Mouse (Mus musculus) T-cell, adult 2 months (primary cell): ENCODE data around the gene Gm47959.
"Not testable (repeated sequence)": the region's sequence is repeated elsewhere in the genome, so short reads cannot be mapped to it uniquely, and the experiment has no call there.

Source experiments
- DNase-seq: peaks from one replicate; pipeline ENCODE4 v3.0.0; 2022; ENCODE audit warnings: low spot score

Gene Gm47959

DNA sequence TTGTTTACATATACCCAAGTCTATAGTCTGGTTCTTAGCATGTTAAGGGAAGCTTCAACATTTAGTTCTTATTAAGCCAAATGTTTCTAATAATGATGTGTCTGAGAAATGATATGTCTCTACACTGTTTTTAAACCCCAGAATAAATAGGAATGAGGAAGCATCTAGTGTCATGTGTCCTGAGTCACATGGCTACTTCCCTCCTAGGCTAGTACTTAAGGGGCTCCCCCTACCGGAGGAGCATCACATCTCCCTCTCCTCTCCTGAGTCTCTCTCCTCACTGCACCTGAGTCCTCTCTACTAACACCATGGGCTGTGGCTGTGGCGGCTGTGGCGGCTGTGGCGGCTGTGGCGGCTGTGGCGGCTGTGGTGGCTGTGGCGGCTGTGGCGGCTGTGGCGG, at the start of gene Gm47959:
Gene Gm47959, plus strand, starts transcription at position 243 of the 400 bp plus-strand sequence.
- not testable (repeated sequence) for DNase-seq

DNA sequence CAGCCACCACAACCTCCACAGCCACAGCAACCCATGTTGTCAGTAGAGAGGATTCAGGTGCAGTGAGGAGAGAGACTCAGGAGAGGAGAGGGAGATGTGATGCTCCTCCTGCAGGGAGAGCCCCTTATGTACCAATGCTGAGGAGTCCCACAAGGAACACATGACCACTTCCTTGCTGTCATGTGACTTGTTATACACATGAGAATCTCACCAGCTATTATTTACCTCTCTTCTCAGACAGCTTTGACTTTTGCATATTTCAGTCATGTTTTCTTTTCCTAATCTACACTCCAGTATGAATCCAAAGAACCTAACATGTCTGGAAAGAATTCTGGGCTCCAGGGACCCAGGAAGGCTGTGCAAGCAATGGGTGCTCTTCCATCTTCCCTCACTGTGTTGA, 44.4 kb upstream of the Gm47959 start, which contains the start of gene Gm7544:
Gene Gm7544, minus strand, starts transcription at position 101 of the 400 bp plus-strand sequence.
- not testable (repeated sequence) for DNase-seq

DNA sequence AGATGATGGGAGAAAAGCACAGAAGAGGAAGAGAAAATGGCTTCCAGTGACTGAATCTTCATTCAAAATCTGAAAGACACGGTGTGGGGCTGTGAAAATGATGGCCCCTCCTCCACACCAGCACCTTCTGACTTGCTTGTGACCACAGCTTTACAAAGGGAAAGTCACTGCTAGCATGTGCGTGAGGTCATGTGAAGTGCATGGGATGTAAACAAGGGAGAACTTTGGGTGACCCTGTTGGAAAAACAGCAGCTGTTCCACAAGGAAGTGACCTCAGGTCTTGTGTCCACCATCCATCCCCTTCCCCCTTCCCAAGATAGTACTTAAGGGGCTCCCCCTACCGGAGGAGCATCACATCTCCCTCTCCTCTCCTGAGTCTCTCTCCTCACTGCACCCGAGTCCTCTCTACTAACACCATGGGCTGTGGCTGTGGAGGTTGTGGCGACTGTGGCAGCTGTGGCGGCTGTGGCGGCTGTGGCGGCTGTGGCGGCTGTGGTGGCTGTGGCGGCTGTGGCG, 40.4 kb upstream of the Gm47959 start, which contains the start of gene Gm47955:
Gene Gm47955, plus strand, starts transcription at position 417 of the 516 bp plus-strand sequence.
- DNase-seq, result no peak

DNA sequence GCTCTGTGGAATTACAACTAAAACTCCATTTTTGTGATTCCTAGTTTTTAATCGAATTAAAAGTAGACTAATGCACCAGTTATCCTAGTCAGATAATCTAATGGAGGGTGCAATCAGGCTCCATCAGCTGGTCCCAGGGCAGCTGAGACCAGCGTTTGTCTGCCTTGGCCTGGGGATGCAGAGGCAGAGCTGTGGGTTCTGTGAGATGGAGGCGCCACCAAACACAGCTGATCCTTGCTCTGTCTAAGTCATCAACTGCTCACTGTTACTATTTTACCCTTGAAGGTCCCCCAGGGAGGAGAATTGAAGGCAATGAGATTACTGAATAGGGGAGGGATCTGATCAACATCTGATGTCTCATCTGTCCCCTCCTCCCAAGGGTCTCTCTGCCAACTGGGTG, 33.9 kb upstream of the Gm47959 start:
- DNase-seq, result no peak

DNA sequence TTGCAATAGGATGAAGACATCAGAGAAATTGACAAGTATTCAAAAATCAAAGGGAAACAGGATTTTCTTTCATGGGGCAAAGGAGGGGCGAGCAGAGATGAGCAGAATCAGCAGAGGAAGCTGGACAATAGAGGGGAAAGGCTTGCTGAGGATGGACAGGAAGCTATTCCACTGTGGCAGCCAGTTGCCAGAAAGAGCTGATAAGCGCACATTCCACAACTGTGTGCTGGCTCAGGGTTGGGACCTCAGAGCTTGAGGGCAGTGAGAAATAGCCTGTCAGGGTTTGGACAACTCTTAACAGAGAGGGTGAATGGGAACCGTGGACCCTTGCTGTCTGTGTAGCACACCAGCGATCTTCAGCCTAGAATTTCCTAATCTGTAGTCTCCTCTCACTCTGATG, 28.3 kb upstream of the Gm47959 start:
- DNase-seq, result no peak

DNA sequence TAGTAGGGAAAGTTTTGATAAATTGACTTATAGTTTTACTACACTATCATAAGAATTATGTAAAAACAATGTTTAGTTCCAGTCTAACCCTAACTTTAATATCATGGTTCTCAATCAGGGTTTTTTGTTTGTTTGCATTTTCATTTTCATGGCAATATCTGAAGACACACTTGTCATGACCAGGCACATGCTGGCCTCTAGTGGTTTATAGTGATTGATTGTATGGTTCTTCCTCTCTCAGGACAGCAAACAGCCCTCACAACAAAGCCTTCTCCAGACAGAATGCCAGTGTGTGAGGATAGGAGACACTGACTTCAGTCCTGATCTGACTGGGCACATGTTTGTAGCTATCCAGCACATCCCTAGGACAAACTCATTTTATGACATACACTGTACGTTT, 27.1 kb upstream of the Gm47959 start:
- no peak for DNase-seq

DNA sequence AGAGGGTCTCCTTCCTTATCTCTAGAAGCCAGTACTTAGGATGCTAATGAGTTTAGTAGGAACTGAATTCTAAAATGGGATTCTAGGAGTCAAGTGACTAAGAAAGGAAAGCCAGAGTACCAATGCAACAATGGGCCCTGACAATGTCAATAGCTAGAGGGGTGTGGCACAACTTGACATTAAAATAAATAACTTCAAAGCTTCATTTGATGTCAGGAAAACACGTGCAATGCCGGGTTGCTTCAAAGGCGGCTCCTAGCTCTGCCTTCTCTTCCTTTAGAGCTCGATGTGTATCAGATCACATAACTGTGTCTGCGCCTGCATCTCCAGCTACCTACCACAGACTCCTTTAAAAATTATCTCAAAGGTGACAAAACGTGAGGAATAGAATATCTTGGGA, 26.4 kb upstream of the Gm47959 start:
- DNase-seq, result peak; percentile 72

DNA sequence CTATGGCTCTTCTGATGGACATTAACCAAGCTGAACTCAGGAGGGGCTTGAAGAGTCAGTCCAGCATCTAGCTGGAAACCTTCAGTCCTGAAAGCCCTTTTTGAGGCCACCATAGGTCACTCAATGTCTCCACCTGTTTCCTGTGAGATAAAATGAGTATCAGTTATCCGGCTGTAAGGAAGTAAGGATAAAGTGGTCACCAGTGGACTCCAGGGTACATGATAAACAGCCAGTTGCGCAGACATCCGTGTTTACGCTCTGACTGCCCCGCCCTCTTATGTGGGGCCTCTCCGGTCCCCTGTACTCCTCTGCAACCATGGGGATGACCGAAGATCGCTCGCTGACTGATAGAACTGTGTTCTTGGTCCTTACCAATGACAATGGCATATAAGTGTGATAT, 26.0 kb upstream of the Gm47959 start:
- DNase-seq, result no peak

DNA sequence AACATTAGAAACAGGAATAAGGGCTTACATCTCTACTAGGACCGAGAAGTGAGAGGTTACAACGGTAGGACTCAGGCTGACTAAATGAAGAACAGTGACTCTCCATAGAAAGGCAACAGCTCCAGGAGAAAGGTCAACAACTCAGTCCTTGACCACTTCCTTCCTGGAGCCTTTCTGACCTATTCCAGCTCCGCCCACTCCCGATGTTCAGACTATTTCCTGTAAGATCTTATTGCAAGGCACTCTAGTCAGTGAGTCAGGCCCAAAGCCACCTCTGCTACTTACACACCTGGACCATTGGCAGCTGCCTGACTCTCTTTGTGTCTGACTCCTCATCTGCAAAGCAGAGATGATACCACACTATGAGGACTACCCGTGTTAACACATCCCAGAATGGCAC, 24.6 kb upstream of the Gm47959 start:
- peak; percentile 39 for DNase-seq

DNA sequence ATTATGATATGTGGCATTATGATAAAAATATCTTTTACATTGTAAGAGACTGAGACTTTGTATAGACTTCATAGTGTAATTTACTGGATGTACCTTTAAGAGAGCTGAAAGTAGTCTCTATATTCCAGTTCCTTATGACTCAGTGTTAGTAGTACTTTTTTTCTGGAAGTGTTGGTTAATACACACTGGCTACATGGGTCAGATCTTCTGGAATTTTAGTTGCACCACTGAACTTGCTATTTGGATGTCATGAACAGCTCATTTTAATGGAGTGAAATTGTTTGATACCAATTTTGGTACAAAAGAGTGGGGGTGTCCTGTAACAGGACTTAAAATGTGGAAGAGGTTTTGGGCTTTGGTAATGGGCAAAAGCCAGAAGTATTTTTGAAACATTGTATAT, 22.5 kb upstream of the Gm47959 start:
- DNase-seq, result no peak

DNA sequence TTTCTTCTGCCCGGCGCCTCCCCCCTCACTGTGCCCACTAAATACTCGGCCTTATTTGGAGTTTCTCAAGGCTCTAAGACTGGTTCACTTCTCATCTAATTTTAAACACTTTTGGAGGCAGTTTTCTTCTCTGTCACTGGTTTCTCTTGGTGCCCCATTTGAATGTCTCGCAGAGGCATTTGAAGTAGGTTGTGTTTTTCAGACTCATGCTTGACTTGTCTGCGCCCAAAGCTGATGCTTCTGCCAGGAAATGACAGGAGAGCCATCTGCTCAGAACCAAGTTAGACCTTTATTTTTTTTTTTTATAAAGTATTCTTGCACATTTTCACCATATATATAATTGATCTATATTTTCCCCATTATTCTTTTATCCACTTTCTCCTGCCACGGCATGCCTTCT, 13.6 kb upstream of the Gm47959 start:
- DNase-seq, result no peak

DNA sequence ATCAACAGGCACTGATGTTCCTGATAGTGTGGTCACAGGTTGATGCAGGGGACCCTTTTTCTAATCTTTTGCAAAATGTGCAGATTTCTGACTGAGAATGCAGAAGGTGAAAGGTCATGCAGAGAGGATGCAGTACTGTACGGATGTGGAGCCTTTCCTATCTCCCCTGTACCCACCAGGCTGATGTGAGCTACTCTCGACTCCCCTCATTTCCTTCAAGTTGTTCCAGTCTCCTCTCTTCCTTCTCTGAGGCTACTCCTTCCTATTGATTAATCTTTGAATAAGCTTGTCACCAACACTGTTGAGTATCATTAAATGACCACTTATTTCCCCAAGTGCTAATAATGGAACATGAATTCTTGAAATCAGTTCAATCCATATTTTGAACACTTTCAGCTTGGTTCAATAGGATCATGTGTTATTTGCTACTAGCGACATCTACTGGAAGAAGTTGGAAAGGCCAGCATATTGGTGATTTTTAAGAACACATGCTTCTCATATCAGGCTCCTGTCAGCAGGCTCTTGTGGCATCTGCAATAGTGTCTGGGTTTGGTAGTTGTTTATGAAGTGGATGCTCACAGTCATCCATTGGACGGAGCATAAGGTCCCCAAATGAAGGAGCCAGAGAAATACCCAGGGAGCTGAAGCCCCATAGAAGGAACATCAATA, 12.7 kb upstream of the Gm47959 start:
- peak; percentile 59 for DNase-seq

DNA sequence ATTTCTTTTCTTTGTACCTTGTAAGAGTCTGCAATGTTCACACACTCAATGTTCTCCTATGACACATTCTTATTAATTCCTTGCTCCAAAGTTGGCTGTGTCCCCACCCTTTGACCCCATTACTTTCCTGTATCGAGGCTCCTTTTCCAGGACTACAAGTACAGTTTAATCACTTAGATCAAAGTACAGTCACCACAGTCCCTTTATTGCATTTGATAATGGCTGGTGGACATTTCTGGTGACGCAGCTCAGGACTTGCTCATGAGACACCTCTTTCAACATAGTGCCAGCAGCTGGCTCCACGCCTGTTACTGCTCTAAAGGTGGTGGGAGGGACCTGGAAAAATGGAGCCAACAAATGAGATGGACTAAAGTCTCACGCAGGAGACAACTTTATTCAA, 9.3 kb upstream of the Gm47959 start:
- DNase-seq, result no peak

DNA sequence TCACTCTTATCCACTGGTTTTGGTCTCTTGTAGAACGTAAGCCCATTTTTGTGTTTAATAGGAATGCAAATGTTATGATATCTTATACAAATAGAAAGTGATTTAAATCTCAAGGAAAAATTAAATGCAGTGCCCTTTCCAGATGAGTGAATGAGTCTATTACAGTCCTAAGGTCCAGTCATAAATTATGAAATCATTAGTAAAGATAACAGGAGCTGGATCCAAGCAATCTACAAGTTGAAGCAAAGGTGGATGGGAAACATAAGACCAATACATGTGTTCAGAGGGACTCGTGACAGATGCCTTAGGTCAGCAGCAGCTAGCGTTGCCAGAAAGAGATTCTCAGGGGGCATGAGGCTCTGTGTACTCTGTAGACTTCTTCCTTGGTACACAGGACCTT, 8.8 kb upstream of the Gm47959 start:
- DNase-seq, result no peak

DNA sequence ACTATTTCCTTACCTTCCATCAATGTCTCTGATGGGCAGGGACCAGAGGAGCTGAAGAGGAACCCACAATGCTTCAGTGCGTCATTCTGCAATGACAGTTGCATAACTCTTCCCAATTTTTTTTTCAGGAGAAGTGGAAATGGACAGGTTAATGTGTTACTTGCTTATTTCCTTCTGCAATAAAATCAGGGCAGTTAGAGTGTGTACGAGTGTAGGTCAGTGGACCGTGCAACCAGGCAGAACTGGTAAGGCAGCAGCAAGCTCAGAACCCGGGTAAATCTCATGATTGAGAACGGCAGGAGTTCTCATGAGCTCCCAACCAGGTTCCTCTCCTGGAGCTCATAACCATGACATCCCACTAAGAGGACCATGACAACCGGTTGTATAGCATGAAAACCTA, 8.3 kb upstream of the Gm47959 start:
- DNase-seq, result no peak

DNA sequence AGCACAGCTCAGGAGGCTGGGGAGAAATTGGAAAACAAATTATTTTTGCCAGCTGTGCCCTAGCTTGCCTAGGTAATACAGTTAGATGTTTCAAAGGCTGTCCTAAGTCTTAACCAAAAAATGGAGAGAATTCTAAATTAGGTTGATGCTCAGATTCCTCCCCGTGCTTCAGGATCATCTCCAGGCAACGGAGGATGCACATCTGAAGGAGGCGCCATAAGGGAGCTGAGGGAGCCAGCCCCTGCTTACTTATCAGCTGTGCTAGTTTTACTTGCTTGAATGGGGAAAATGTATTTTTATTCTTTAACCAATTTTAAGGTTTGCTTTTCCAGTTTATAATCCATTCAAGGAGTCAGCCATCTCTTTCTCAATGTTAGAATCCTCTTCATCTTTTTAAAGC, 6.4 kb upstream of the Gm47959 start:
- DNase-seq, result no peak

DNA sequence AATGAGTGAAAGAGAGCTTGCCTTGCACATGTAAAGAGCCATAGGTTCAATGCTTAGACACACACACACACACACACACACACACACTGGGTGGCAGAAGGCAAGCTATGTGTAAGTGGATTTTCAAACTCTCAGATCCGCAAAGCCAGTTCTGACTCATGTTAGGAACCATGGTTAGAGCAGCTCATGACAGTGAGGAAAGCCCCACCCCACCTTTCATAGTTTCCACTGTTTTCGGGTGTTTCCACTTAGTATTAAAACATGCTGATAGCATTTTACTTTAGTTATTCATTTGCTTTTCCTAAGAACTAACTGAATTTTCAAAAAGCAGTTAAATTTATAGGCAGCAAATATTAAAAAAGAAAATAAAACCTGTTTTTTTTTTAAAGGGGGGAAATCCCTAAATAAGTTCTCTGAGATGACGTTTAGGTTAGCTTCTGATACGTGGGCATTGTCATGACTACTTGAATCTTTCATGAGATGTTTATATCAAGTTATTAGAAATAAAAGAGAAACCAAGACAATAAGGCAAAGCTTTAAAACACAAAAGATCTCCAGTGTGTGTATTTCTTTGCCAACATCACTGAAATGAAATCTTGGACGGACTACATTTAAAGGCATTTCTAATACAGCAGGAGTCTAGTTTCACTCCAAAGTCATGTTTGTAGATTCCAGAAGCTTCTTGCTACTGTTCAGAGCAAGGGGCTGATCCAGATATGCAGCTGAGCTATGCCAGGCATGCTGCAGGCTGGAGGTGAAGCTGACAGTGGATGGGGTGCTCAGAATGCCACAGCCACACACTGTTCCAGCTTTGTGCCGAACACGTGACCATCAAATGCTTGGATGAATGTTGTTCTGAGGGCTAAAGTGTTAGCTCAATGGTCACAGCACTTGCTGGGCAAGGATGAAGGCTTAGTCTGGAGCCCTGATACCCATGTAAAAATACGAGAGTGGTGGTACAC, 6.2 kb downstream of the Gm47959 start:
- no peak for DNase-seq

DNA sequence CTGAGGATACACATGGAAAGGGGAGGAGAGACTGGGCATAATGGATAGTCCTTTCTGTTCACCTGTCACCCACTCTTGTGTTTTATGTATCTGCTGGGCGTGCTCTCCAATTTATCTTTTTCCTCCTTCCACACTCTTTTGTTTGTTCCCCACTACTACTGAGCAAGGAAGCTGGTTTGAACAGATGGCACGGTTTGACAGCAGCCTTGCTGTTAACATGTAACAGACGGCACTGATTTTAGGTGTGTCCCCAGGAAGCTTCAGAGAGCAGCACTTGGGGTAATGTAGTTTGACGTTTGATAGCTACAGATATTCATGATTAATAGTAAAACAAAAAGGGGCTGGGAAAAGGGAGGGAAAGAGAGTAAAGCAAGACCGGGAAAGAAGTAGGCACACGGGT, 7.1 kb downstream of the Gm47959 start:
- no peak for DNase-seq

DNA sequence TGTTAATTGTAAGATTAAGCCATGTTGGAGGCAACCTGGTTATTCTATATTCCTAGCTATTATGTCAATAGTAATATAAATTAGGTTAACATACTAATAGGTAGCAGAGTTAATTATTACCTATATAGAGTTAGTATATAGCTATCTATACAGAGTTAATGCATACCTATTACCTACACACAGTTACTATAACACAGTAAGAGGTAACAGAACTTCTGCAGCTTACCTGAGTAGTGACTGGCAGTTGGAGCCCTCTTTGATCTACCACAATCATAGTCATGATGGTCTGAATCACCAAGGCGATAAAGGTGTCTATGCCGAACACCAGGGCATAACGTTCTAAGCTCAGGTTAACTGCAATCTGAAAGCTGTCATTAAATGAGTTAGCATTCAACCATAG, 14.1 kb downstream of the Gm47959 start:
- DNase-seq, result no peak

DNA sequence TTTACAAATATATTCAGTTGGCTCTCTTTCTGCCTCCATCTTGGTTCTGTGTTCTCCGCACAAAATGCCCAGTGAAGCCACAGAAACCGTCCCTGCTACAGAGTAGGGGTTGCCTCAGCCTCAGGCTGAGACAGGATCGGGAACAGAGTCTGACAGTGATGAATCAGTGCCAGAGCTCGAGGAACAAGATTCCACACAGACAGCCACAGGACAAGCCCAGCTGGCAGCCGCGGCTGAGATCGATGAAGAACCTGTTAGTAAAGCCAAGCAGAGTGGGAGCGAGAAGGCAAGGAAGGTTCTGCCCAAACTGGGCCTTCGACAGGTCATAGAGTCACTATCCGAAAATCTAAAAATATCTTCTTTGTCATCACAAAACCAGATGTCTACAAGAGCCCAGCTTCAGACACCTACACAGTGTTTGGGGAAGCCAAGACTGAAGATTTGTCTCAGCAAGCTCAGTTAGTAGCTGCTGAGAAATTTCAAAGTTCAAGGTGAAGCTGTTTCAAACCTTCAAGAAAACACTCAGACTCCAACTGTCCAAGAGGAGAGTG, 15.1 kb downstream of the Gm47959 start:
- no peak for DNase-seq

DNA sequence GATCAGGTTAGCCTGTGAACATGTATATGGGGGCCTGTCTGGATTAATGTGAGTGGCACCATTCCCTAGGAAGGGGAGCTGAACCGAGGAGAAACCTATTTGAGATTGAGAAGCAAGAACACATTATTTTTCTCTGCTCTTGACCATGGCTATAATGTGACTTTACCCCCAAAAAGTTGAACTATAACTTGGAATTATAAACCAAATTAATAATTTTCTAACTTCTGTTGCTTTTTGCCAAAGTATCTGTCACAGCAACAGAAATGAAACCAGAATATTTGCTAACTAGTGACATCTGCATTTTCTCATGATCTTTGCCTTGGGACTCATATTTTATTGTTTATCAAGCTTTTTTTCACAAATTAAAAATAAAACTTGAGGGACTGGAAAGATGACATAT, 16.2 kb downstream of the Gm47959 start:
- DNase-seq, result no peak

DNA sequence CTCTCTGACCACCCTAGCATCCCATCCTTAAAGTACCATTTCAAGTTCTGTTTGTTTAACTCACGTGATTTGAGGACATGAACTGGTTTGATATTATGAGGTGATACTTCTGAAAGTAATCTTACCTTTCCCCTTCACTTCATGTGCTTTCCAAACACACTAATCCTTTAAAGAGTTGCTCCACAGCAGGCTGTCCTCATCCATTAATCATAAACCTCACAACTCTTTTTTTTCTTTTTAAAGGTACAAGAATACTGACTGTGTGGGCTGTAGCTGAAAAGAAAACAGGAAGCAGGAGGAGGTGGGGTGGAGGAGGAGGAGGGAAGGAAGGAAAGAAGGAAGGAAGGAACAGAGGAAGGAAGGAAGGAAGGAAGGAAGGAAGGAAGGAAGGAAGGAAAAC, 31.6 kb downstream of the Gm47959 start:
- DNase-seq, result no peak

DNA sequence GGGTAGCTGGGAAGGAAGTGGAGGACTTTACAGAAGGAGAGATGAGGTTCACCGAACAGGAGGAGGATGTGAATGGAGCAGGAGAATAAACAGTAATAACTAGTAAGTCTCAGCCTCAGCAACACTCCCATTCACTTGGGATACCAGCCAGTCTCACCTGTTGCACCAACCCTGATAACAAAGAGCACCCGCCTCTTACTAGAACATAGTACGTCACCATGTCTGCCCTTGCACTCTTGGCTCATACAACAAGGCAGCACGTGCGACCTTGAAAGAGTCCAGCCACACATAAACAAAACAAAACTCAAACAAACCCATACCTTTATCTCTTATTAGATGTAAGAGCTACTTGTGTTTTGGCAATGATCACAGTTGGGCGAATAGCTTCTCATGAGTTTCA, 32.2 kb downstream of the Gm47959 start:
- no peak for DNase-seq
